ENCODE assay signal across 8 mouse cellular contexts in genomic region chr11:70652029-70652883, GRCm38 (mm10). TPM values are rescaled to one million over a fixed set of nuclear protein-coding genes. Genes with fewer than 3 reads are reported as not detected.
DNase-seq lines count a peak whose midpoint lies in the region; ATAC-seq lines count a peak whose summit lies in the region.

No protein-coding gene starts in this region.

- peaks cover 13% of the 10 kb centered on the region for H3K36me3 ChIP-seq in neural tube, embryonic 11.5 days (ENCODE audit: control insufficient read depth, insufficient read depth, low read length)
- H3K36me3 ChIP-seq in hindbrain, embryonic 15.5 days = peaks cover 34% of the 10 kb centered on the region
- peaks cover 31% of the 10 kb centered on the region for H3K36me3 ChIP-seq in midbrain, embryonic 15.5 days (replicated peaks)

- H3K9me3 ChIP-seq in neural tube, embryonic 11.5 days (ENCODE audit: control insufficient read depth, low read length) = no peaks in the 10 kb centered on the region
- H3K9me3 ChIP-seq in hindbrain, embryonic 15.5 days = no peaks in the 10 kb centered on the region
- H3K9me3 ChIP-seq in midbrain, embryonic 15.5 days = no peaks in the 10 kb centered on the region

- peak overlapping the region; percentile 98; the same call in 1 of the 2 replicates for H3K9ac ChIP-seq in neural tube, embryonic 11.5 days (ENCODE audit: low read length)
- peak overlapping the region; percentile 98; the same call in 1 of the 2 replicates for H3K9ac ChIP-seq in hindbrain, embryonic 15.5 days
- no peak overlapping the region for H3K9ac ChIP-seq in midbrain, embryonic 15.5 days

- H3K27me3 ChIP-seq in neural tube, embryonic 11.5 days (ENCODE audit: control insufficient read depth, insufficient read depth, low read length) = no peaks in the 10 kb centered on the region
- H3K27me3 ChIP-seq in hindbrain, embryonic 15.5 days = no peaks in the 10 kb centered on the region
- H3K27me3 ChIP-seq in midbrain, embryonic 15.5 days (replicated peaks) = 0 out of 2 replicates have a peak, but pooled peaks cover 2% of the 10 kb centered on the region

- ATAC-seq in neural tube, embryonic 11.5 days (ENCODE audit: insufficient read depth, low FRiP score, low TSS enrichment) = no peak
- no peak for ATAC-seq in hindbrain, embryonic 15.5 days (ENCODE audit: low FRiP score, low read depth)
- ATAC-seq in midbrain, embryonic 15.5 days (replicated peaks) = no peak

- H3K27ac ChIP-seq in neural tube, embryonic 11.5 days (ENCODE audit: low read depth, low read length) = no peak overlapping the region
- H3K27ac ChIP-seq in hindbrain, embryonic 15.5 days (replicated peaks) = no peak overlapping the region
- H3K27ac ChIP-seq in midbrain, embryonic 15.5 days = no peak overlapping the region

- DNase-seq in cerebellum, adult 9-11 months = peak; percentile 55
- no peak for DNase-seq in cerebellum, postnatal 36 days
- no peak for DNase-seq in neural tube, embryonic 11.5 days (ENCODE audit: low spot score)
- no peak for DNase-seq in neural tube, embryonic 10.5 days (ENCODE audit: extremely low spot score, low spot score)
- no peak for DNase-seq in c-Kit-positive CD71-positive TER-119-positive erythroid progenitor cells, embryonic 14.5 days (ENCODE audit: low spot score)
- no peak for DNase-seq in spleen, postnatal 4 days (ENCODE audit: low spot score in 2 of 2)

- 70% methylated on average over 12 of the region's 12 CpGs for WGBS in neural tube, embryonic 11.5 days
- WGBS in hindbrain, embryonic 15.5 days = 73% methylated on average over 12 of the region's 12 CpGs
- WGBS in midbrain, embryonic 15.5 days = 71% methylated on average over 12 of the region's 12 CpGs

- peaks cover 33% of the 10 kb centered on the region for H3K4me1 ChIP-seq in neural tube, embryonic 11.5 days (ENCODE audit: control insufficient read depth, insufficient read depth, low read length)
- H3K4me1 ChIP-seq in hindbrain, embryonic 15.5 days (replicated peaks) = peaks cover 66% of the 10 kb centered on the region
- peaks cover 54% of the 10 kb centered on the region for H3K4me1 ChIP-seq in midbrain, embryonic 15.5 days

- peak overlapping the region; percentile 86 for H3K4me2 ChIP-seq in neural tube, embryonic 11.5 days (ENCODE audit: low read depth)
- peak overlapping the region; percentile 77 for H3K4me2 ChIP-seq in hindbrain, embryonic 15.5 days
- peak overlapping the region; percentile 93 for H3K4me2 ChIP-seq in midbrain, embryonic 15.5 days

- H3K4me3 ChIP-seq in neural tube, embryonic 11.5 days (ENCODE audit: low read depth, low read length) = peak overlapping the region; percentile 100
- H3K4me3 ChIP-seq in hindbrain, embryonic 15.5 days = peak overlapping the region; percentile 98
- peak overlapping the region; percentile 99 for H3K4me3 ChIP-seq in midbrain, embryonic 15.5 days

RNA-seq across cellular contexts. Expression of gene Pfn1, which starts 2.2 kb away (rescaled TPM):
- 1,399 and 1,464 TPM in 2 replicates for polyA plus RNA-seq in neural tube, embryonic 11.5 days (2014; fragmentation: Nextera tagmentation; extraction: Ambion mirVana)
- polyA plus RNA-seq in hindbrain, embryonic 15.5 days (2015; fragmentation: Nextera tagmentation; extraction: Ambion mirVana) = 722 and 792 TPM in 2 replicates
- polyA plus RNA-seq in midbrain, embryonic 15.5 days (2015; fragmentation: Nextera tagmentation; extraction: Ambion mirVana) = 659 and 665 TPM in 2 replicates

RNA-seq across cellular contexts. Expression of gene Eno3, which starts 4.7 kb away (rescaled TPM):
- polyA plus RNA-seq in neural tube, embryonic 11.5 days (2014; fragmentation: Nextera tagmentation; extraction: Ambion mirVana) = 39.3 and 48.9 TPM in 2 replicates
- 6.7 and 8.7 TPM in 2 replicates for polyA plus RNA-seq in hindbrain, embryonic 15.5 days (2015; fragmentation: Nextera tagmentation; extraction: Ambion mirVana)
- 8.0 and 8.3 TPM in 2 replicates for polyA plus RNA-seq in midbrain, embryonic 15.5 days (2015; fragmentation: Nextera tagmentation; extraction: Ambion mirVana)

RNA-seq across cellular contexts. Expression of gene Slc25a11, which starts 5.0 kb away (rescaled TPM):
- polyA plus RNA-seq in neural tube, embryonic 11.5 days (2014; fragmentation: Nextera tagmentation; extraction: Ambion mirVana) = 142 and 146 TPM in 2 replicates
- 167 and 176 TPM in 2 replicates for polyA plus RNA-seq in hindbrain, embryonic 15.5 days (2015; fragmentation: Nextera tagmentation; extraction: Ambion mirVana)
- polyA plus RNA-seq in midbrain, embryonic 15.5 days (2015; fragmentation: Nextera tagmentation; extraction: Ambion mirVana) = 180 and 181 TPM in 2 replicates

RNA-seq across cellular contexts. Expression of gene Rnf167, which starts 5.2 kb away (rescaled TPM):
- 86.4 and 92.9 TPM in 2 replicates for polyA plus RNA-seq in neural tube, embryonic 11.5 days (2014; fragmentation: Nextera tagmentation; extraction: Ambion mirVana)
- 94.8 and 109 TPM in 2 replicates for polyA plus RNA-seq in hindbrain, embryonic 15.5 days (2015; fragmentation: Nextera tagmentation; extraction: Ambion mirVana)
- 114 and 122 TPM in 2 replicates for polyA plus RNA-seq in midbrain, embryonic 15.5 days (2015; fragmentation: Nextera tagmentation; extraction: Ambion mirVana)

RNA-seq across cellular contexts. Expression of gene Gp1ba, which starts 13.3 kb away (rescaled TPM):
- polyA plus RNA-seq in neural tube, embryonic 11.5 days (2014; fragmentation: Nextera tagmentation; extraction: Ambion mirVana) = 1.3 and 1.6 TPM in 2 replicates
- polyA plus RNA-seq in hindbrain, embryonic 15.5 days (2015; fragmentation: Nextera tagmentation; extraction: Ambion mirVana) = 0.24 and 0.38 TPM in 2 replicates
- polyA plus RNA-seq in midbrain, embryonic 15.5 days (2015; fragmentation: Nextera tagmentation; extraction: Ambion mirVana) = 0.11 and 0.14 TPM in 2 replicates
